Mouse (Mus musculus) spleen, postnatal 0 days (tissue): ENCODE measurements around the gene Colgalt2. TPM values are rescaled to one million over a fixed set of nuclear protein-coding genes. Genes with fewer than 3 reads are reported as not detected.

Experiments
- polyA plus RNA-seq: library from polyadenylated mRNA; unstranded; fragments of >200 nt; fragmentation: Nextera tagmentation; extraction: Ambion mirVana; gene quantifications from 2 replicates; pipeline ENCODE4 v1.2.1, GENCODE M21; 2015

Colgalt2 gene
- polyA plus RNA-seq, result 0.23 and 0.53 TPM in 2 replicates

DNA sequence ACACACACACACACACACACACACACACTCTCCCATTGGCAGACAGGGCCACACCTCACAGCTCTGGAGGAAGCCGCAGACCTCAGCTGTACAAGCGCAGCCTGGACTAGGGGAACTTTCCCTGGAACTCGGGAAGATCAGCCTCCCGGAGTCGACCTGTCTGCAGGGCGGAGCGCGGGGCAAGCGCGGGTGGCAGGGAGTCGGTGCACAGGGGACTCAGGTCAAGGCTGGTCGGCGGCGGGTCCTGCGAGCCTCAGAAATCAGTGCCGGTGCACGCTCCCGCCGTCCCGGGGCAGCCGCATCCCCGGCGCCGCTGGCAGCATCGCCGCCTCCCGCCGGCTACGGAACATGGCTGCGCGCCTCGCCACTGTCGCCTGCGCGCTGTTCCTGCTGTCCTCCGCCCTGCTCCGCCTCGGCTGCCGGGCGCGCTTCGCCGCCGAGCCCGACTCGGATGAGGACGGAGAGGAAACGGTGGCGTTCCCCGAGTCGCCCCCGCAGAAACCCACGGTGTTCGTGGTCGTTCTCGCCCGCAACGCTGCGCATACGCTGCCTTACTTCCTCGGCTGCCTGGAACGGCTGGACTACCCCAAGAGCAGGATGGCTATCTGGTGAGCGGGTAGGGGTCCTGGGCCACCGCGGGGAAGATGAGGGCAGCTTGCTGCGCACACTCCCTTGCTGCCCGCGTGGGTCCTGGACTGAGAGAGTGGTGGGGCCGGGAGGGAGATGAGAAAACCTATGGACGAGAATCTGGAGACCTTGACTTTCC lies at the start of gene Colgalt2:
Colgalt2 (plus strand) TSS at position 41 of the 766 bp plus-strand sequence.

GRCm38 (mm10) chr1:152386188-152386835 lies 13.3 kb upstream of the Colgalt2 start, which contains the start of gene Tsen15:
Gene Tsen15 (minus strand): TSS chr1:152386688.

Other genes starting within 250 kb of the Colgalt2 start
- gene Tsen15, start 13.1 kb upstream of the Colgalt2 start, polyA plus RNA-seq, result 39.4 and 40.4 TPM in 2 replicates